In the genomic region with DNA sequence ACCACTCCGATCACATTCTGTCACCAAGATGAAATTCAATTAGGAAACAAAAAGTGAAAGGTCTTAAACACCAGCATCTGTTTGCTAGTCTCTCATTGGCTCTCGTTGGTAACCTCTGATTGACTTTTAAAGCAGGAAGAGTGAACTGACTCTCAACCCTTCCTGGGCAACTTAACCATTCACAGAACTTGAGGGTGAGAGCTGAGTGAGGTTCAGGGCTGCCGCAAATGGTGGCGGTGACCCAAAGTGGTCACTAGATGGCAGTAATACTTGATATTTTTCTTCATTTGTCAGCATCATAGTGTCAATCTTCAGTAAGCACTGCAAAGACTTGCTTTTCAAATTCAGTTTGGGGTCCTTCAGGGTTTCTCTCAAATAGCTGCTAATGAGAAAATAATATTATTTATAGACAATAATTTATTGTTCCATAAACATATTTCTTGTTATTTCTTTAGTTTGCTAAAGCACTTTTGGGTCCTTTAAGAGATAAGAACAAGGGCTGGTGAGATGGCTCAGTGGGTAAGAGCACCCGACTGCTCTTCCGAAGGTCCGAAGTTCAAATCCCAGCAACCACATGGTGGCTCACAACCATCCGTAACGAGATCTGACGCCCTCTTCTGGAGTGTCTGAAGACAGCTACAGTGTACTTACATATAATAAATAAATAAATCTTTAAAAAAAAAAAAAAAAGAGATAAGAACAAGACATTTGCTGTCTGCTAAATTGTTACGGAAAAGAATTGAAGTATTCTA, we compare ENCODE assay signal across 8 mouse cellular contexts.
A peak's percentile ranks its signal among the peaks of the same experiment; 100 is the strongest.
DNase-seq lines count a peak whose midpoint lies in the region; ATAC-seq and TF ChIP-seq lines count a peak whose summit lies in the region.
"Not testable (repeated sequence)": the region's sequence is repeated elsewhere in the genome, so short reads cannot be mapped to it uniquely, and the experiment has no call there.

No protein-coding gene starts in this region.

- H3K9me3 ChIP-seq in intestine, embryonic 15.5 days: not testable (repeated sequence)

- intact Hi-C loops in heart, adult 2 months (cut with DNase I): loop anchor here (2.0 kb wide), 1 partner anchor 370 kb away; no protein-coding TSS in a partner anchor

- not testable (repeated sequence) for H3K36me3 ChIP-seq in heart, adult 2 months (ENCODE audit: control insufficient read depth, insufficient read depth, low read length); intestine, embryonic 15.5 days

- not testable (repeated sequence) for H3K79me2 ChIP-seq in heart, adult 2 months (replicated peaks; ENCODE audit: control insufficient read depth, insufficient read depth, low read length)

- DNase-seq in Patski (ENCODE audit: low read depth, low spot score): not testable (repeated sequence)
- DNase-seq in embryo, embryonic 9.5 days (ENCODE audit: extremely low spot score): peak; percentile 23
- peak; percentile 18 to 38 for DNase-seq in heart, adult 2 months
- DNase-seq in left cerebral cortex, adult 18-20 months (ENCODE audit: low spot score in 2 of 2): peak; percentile 14 to 19
- peak; percentile 31 for DNase-seq in lung, postnatal 36 days
- DNase-seq in yolk sac, embryonic 10.5 days (ENCODE audit: low spot score): peak; percentile 8

- TF ChIP-seq POLR2A in heart, adult 2 months (IDR thresholded peaks at IDR 0.05; ENCODE audit: insufficient read depth, low read depth, low read length): not testable (repeated sequence)

- H3K4me1 ChIP-seq in heart, adult 2 months (ENCODE audit: control insufficient read depth, insufficient read depth, low read length); intestine, embryonic 15.5 days (replicated peaks): not testable (repeated sequence)

- H3K4me3 ChIP-seq in heart, adult 2 months; intestine, embryonic 15.5 days (replicated peaks): not testable (repeated sequence)

- in situ Hi-C loops in Patski (cut with MboI; ENCODE audit: low pct_unique_long_range_greater_than_20kb): not testable (repeated sequence)

- H3K27ac ChIP-seq in heart, adult 2 months; intestine, embryonic 15.5 days: not testable (repeated sequence)

- POLR2A ChIA-PET in Patski (lab: Charles Lee): not testable (repeated sequence)

- not testable (repeated sequence) for TF ChIP-seq EP300 in heart, adult 2 months (IDR thresholded peaks at IDR 0.05; ENCODE audit: insufficient read depth, low read depth, low read length)

- CTCF ChIA-PET in Patski (lab: Charles Lee): interaction anchor here (1.2 kb wide), 1 partner anchor 190 kb away, joined by 3 read pairs; no protein-coding TSS in a partner anchor

- 30% methylated on average over 8 of the region's 11 CpGs for whole genome bisulfite sequencing in heart, adult 2 months
- 55% methylated on average over 10 of the region's 11 CpGs for WGBS in intestine, embryonic 15.5 days

- peak; percentile 33 for ATAC-seq in Patski
- peak; percentile 78 for ATAC-seq in intestine, embryonic 15.5 days
- ATAC-seq in neutrophil, adult 5-6 weeks (ENCODE audit: extremely low read depth, insufficient number of reproducible peaks, low FRiP score, poor library complexity, severe bottlenecking): peak; percentile 82

- H3K9ac ChIP-seq in heart, adult 2 months (ENCODE audit: low read depth, low read length); intestine, embryonic 15.5 days: not testable (repeated sequence)

- not testable (repeated sequence) for H3K27me3 ChIP-seq in Patski; heart, adult 2 months (ENCODE audit: control insufficient read depth, insufficient read depth, low read length); intestine, embryonic 15.5 days (replicated peaks)

- TF ChIP-seq CTCF in Patski (IDR thresholded peaks at IDR 0.05): peak; percentile 48
- TF ChIP-seq CTCF in heart, adult 2 months (IDR thresholded peaks at IDR 0.05): peak; percentile 64

- not testable (repeated sequence) for H3K4me2 ChIP-seq in intestine, embryonic 15.5 days (replicated peaks)
